In genomic region chr7:44835373-44836015, GRCm38 (mm10) we compare ENCODE assay signal across 1 mouse cellular context.
A peak's percentile ranks its signal among the peaks of the same experiment; 100 is the strongest.
TF ChIP-seq lines count a peak whose summit lies in the region.

No protein-coding gene starts in this region.

TF ChIP-seq in CH12.LX, 34 proteins besides CTCF, POLR2A, EP300 and RAD21 (continued from another document):
- TF ChIP-seq BHLHE40 (IDR thresholded peaks at IDR 0.05; ENCODE audit: low read depth, low read length) = peak; percentile 81
- TF ChIP-seq ZKSCAN1 (IDR thresholded peaks at IDR 0.05; ENCODE audit: borderline replicate concordance, low read depth, low read length) = no peak
- no peak for TF ChIP-seq JUND (conservative IDR thresholded peaks at IDR 0.05; ENCODE audit: low read depth, low read length)
- peak; percentile 54; the same call in 1 of the 2 replicates for TF ChIP-seq MYC (IDR thresholded peaks at IDR 0.05; ENCODE audit: low read depth, low read length)
- TF ChIP-seq ZMIZ1 (IDR thresholded peaks at IDR 0.05; ENCODE audit: low read depth, low read length) = 0 out of 2 replicates have a peak, but pooled peaks have one; percentile 37
- no peak; the same call in 1 of the 2 replicates for TF ChIP-seq MXI1 (IDR thresholded peaks at IDR 0.05; ENCODE audit: low read depth, low read length)
- TF ChIP-seq CHD2 (IDR thresholded peaks at IDR 0.05; ENCODE audit: low read length) = 0 out of 2 replicates have a peak, but pooled peaks have one; percentile 55
- TF ChIP-seq RCOR1 (conservative IDR thresholded peaks at IDR 0.05; ENCODE audit: low read depth, low read length) = peak; percentile 88
- TF ChIP-seq MAZ (IDR thresholded peaks at IDR 0.05; ENCODE audit: low read depth, low read length) = peak; percentile 58; the same call in 1 of the 2 replicates
- TF ChIP-seq MAFK (IDR thresholded peaks at IDR 0.05; ENCODE audit: insufficient replicate concordance, low read length) = peak; percentile 51; the same call in 1 of the 2 replicates
- no peak for TF ChIP-seq USF2 (conservative IDR thresholded peaks at IDR 0.05; ENCODE audit: low read depth, low read length)
- no peak for TF ChIP-seq ZNF384 (IDR thresholded peaks at IDR 0.05; ENCODE audit: low read depth, low read length)
- no peak for TF ChIP-seq NELFE (IDR thresholded peaks at IDR 0.05; ENCODE audit: low read depth, low read length)
- TF ChIP-seq MEF2A (IDR thresholded peaks at IDR 0.05; ENCODE audit: borderline replicate concordance, low read depth, low read length) = peak; percentile 90
- 0 out of 2 replicates have a peak, but pooled peaks have one; percentile 56 for TF ChIP-seq UBTF (IDR thresholded peaks at IDR 0.05; ENCODE audit: low read depth, low read length)
- TF ChIP-seq IRF4 (IDR thresholded peaks at IDR 0.05; ENCODE audit: low read depth, low read length) = peak; percentile 86
- TF ChIP-seq ELF1 (IDR thresholded peaks at IDR 0.05; ENCODE audit: low read depth, low read length) = 0 out of 2 replicates have a peak, but pooled peaks have one; percentile 18
- TF ChIP-seq CHD1 (IDR thresholded peaks at IDR 0.05; ENCODE audit: low read depth, low read length) = peak; percentile 99
- peak; percentile 55; the same call in 1 of the 2 replicates for TF ChIP-seq SIN3A (IDR thresholded peaks at IDR 0.05; ENCODE audit: low read length)
- TF ChIP-seq TBP (conservative IDR thresholded peaks at IDR 0.05; ENCODE audit: low read depth, low read length) = 0 out of 2 replicates have a peak, but pooled peaks have one; percentile 41
- TF ChIP-seq KAT2A (IDR thresholded peaks at IDR 0.05; ENCODE audit: insufficient replicate concordance, low read length) = 0 out of 2 replicates have a peak, but pooled peaks have one; percentile 35
- no peak; the same call in 1 of the 2 replicates for TF ChIP-seq SMC3 (IDR thresholded peaks at IDR 0.05; ENCODE audit: low read depth, low read length)
- peak; percentile 84 for TF ChIP-seq ETS1 (conservative IDR thresholded peaks at IDR 0.05; ENCODE audit: low read depth, low read length)
- no peak for TF ChIP-seq GABPA (IDR thresholded peaks at IDR 0.05; ENCODE audit: insufficient replicate concordance, low read depth, low read length)
- peak; percentile 46; the same call in 1 of the 2 replicates for TF ChIP-seq NRF1 (IDR thresholded peaks at IDR 0.05; ENCODE audit: low read depth, low read length)
- TF ChIP-seq TCF12 (IDR thresholded peaks at IDR 0.05; ENCODE audit: low read depth, low read length) = peak; percentile 91
